Mouse (Mus musculus) ES-E14 (cell line): ENCODE data around the gene Lrrc8d.

Experiments
- CHD2 ChIP-seq: IDR thresholded peaks from 2 replicates; pipeline ENCODE4 v1.6.1; 2014; ENCODE audit warnings: mild to moderate bottlenecking, low read depth, low read length, inconsistent platforms
- HCFC1 ChIP-seq: IDR thresholded peaks from 2 replicates; pipeline ENCODE4 v1.6.1; 2012; ENCODE audit warnings: low read length, inconsistent platforms, borderline replicate concordance; ENCODE audit not compliant: insufficient read depth
- ZC3H11A ChIP-seq: IDR thresholded peaks from 2 replicates; pipeline ENCODE4 v1.6.1; 2012; ENCODE audit warnings: low read depth, mild to moderate bottlenecking, inconsistent platforms, low read length, borderline replicate concordance

- no peak for TF ChIP-seq ZC3H11A
- TF ChIP-seq CHD2, result no peak
- no peak for TF ChIP-seq HCFC1
These were observed 1.9 kb upstream of the Lrrc8d start for GRCm38 (mm10) chr5:105697886-105698285.
